Mouse (Mus musculus): Measurements from ENCODE around the gene Angpt4.

Gene Angpt4

DNA sequence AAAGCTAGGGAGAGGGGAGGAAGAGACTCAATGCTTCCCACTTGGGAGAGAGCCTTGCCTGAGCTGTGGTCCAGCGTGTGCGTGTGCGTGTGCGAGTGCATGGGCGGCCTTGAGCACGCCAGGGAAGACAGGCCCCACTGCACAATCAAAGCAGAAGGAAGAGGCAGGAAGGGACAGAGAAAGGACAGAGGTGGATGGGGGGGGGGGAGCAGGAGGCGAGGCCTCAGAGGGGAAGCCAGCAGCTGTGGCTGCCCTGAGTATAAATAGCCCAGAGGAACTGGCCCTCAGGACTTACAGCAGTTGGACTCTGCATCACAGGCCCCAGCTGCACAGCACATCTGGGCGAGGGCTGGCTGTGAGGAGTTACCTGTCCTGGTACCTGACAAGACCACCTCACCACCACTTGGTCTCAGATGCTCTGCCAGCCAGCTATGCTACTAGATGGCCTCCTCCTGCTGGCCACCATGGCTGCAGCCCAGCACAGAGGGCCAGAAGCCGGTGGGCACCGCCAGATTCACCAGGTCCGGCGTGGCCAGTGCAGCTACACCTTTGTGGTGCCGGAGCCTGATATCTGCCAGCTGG lies at the start of gene Angpt4:
TSS of gene Angpt4 (plus strand) at position 292 of the 582 bp plus-strand sequence.
- DNase-seq, result no peak

- DNase-seq, result no peak
These were observed 48.7 kb upstream of the Angpt4 start for GRCm38 (mm10) chr2:151862257-151862810.

- DNase-seq, result no peak
These were observed 46.1 kb upstream of the Angpt4 start for GRCm38 (mm10) chr2:151864941-151865340.

- DNase-seq, result peak; percentile 35
These were observed 44.5 kb upstream of the Angpt4 start for GRCm38 (mm10) chr2:151866487-151866886.

- no peak for DNase-seq
These were observed 42.8 kb upstream of the Angpt4 start for GRCm38 (mm10) chr2:151868196-151868595.

DNA sequence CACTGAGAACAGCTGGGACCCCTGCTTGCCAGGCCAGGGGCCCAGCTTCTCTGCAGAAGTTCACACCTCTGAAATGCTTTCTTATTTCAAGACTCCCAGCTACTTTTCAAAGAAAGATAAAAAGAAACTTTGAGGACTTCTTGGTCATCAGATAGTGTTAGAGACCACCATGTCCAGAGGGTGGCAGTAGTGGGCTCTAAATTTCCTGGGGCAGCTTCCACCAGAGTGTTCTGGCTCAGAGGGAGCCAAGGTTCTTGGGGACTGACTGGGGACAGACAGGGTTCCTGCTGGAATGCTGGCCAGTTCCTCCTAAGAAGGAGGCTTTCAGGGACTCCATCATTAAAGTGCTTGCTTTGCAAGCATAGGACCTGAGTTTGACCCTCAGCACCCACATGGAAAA lies 36.5 kb upstream of the Angpt4 start:
- no peak for DNase-seq

GRCm38 (mm10) chr2:151876012-151876485 lies 35.0 kb upstream of the Angpt4 start:
- DNase-seq, result peak; percentile 29

DNA sequence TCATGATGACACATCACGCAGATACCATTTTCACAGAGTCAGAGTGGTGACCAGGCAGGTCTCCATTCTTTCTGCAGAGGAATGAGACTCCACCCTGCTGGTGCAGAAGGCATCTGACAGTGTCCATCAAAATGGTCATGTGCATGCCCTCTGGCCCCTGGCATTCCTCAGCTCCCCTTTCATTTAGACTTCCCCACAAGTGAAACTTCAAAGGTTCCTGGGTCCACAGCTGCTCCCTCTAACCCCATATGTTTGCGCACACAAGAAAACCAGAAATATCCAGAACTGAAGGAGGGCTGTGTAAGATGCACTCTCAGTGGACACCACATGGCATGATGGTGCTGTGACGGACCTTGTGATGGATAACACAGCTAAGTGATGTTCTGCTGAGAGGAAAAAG lies 32.4 kb upstream of the Angpt4 start:
- no peak for DNase-seq

DNA sequence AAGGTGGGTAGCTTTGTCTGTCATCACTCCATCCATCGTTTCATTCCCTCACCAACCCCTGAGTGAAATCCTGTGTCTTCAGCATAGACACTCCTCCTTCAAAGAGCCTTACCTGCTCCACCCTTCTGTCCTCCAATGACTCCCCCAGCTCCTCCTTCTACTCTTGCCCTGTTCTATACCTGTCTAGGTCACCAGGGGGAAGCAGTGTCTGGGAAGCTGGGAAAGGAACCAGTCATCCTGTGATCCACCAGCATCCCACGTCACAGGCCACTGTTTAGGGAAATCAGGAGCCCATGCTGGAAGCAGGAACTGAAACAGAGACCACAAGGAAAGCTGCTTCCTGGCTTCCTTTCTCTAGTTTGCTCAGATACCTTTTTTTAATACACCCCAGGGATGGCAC lies 31.2 kb upstream of the Angpt4 start:
- DNase-seq, result no peak

DNA sequence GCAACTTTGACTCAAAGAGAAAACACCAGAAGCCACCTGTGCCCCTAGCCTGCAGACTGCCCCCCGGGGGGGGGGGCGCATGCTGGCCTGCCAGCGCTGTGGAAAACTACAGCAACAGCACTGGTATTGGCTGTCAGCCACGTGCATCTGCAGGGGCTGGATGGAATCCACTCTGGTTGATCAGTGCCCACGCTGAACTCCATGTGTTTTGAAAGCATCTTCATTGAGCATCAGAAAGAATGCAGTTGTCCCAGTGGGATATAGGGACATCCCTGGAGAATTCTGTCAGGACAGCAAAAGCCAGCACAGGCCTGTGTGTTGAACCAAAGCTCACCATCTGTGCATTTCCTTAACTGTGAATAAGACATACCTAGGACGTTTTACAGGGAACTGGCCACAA lies 20.0 kb upstream of the Angpt4 start:
- peak; percentile 55 for DNase-seq

GRCm38 (mm10) chr2:151893122-151893774 lies 17.8 kb upstream of the Angpt4 start:
- DNase-seq, result no peak

GRCm38 (mm10) chr2:151894209-151894980 lies 16.6 kb upstream of the Angpt4 start:
- DNase-seq, result peak; percentile 32

- DNase-seq, result no peak
These were observed 15.1 kb upstream of the Angpt4 start for GRCm38 (mm10) chr2:151895911-151896310.

- no peak for DNase-seq
These were observed 12.9 kb upstream of the Angpt4 start for GRCm38 (mm10) chr2:151898106-151898505.

GRCm38 (mm10) chr2:151900845-151901244 lies 10.2 kb upstream of the Angpt4 start:
- no peak for DNase-seq

DNA sequence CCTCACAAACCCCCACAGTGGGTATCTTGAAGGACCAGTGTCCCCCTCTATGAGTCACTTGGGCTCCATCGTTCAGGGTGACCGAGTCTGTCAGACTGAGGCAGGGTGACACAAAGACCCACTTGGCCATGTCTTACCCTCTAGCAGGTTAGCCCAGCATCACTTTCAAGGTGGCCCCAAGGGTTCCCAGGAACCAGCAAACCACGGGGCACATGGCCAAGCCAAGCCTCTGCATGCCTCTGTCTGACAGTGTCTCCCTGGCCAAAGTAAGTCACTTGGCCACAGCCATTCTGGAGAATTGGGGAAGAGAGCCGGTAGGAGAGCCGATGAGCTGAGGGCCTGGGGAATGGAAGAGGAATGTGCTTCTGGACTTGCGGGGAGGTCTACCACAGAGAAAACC lies 7.7 kb upstream of the Angpt4 start:
- no peak for DNase-seq

DNA sequence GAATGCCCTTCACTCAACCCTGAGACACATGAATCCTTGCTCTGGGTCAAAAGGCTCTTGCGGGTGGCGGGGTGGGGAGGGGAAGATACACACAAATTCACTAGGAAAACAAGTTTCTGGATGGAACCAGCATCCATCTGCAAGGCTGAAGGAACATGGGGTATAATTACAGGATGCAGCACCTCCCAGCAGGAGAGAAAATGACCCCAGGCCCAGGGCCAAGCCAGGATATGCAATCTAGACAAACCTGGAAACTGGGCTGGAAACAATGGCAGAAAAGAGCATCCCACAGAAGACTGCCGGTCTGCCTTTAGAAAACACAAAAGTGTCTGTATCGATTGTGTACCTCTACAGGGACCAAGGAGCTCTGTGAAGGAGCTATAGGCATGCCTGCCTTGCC lies 7.1 kb upstream of the Angpt4 start:
- DNase-seq, result no peak

DNA sequence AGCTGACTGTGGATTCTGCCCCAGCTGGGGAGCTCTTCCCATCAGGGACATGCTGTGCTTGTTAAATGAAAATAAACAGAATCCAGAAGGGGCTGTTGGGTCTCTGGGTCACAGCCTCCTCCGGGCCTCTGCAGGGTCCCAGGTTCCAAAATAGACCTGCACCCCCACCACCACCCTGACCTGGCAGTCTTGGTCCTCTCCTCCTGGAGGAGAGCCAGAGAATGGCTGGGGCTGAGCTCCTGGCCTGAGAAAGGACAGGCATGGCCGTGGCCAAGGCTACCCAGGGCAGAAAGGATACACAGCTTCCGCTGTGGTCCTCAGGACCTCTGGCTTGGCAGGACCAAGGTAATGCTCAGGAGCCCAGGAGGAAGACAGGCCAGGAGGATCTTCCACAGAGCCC lies 6.4 kb upstream of the Angpt4 start:
- no peak for DNase-seq

- DNase-seq, result no peak
These were observed 4.0 kb upstream of the Angpt4 start for GRCm38 (mm10) chr2:151907020-151907419.

- no peak for DNase-seq
These were observed 1.6 kb upstream of the Angpt4 start for GRCm38 (mm10) chr2:151909386-151909785.

- no peak for DNase-seq
These were observed 512 bp upstream of the Angpt4 start for GRCm38 (mm10) chr2:151910498-151910897.

DNA sequence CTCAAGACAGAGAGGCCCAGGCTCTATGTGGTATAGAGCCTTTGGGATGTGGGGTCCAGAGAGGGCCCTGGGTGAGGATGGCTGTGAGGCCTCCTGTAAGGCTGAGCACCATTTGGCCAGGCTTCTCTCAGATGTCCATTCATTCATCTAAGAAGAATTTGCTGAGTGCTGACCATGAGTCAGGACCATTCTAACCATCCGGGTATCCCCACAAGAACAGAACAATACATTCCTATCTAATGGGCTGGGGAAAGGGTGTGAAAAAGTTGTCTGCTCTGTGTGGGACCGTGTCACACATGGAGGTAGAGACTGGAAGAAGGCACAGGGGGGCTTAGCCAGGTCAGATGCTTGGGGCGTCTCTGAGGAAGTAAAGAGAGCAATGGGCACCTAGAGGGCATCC lies 741 bp downstream of the Angpt4 start:
- no peak for DNase-seq

DNA sequence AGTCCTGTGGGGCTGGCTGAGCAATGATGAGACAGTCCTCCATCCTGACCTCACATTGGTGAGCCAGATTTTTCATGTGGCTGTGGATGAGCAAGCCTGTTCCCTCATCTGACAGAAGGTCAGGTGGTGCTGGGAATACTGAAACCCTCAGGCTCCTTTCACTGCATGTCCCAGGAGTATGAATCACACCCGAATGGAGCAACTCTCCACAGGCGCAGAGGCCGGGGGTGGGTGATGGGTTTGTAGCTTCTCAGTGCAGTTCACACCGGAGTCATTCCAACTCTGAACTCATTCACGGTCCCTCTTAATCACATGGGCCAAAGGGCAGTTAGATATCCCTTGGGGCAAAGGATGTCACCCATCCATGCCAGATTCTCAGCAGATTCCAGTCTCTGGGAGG lies 3.1 kb downstream of the Angpt4 start:
- DNase-seq, result no peak

DNA sequence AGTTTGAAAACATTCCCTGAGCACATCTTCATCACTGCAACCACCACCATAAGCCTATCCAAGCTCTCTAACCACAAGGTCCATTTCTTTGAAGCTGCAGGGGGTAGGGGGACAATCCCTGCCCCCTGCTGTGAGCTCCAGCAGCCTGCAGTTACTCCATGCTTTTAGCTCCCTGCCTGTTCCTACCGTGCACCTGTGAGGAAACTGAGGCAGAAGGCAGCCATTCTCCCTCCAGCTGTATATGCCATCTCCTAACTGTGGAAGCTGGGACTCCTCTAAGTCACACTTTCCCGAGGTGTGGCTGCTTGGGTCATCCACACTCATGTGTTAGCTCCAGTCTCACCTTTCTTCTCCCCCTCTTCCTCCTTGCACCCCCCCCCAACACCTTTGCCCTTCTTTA lies 4.1 kb downstream of the Angpt4 start:
- DNase-seq, result no peak

Data from layer of hippocampus, adult 9-11 months (tissue).